Mouse (Mus musculus): Measurements from ENCODE around the gene H2-D1. TPM values are rescaled to one million over a fixed set of nuclear protein-coding genes. Genes with fewer than 3 reads are reported as not detected.

H2-D1 gene
- total and polyA plus RNA-seq, 3 experiments: 659 to 944 (median 880) TPM

- Histone ChIP-seq H3K4me1 (ENCODE audit: control insufficient read depth in 1 of 2, insufficient read depth in 2 of 2) (peaks cover 3 to 4% of the 10 kb centered on the region in 2 experiments; a peak in 2 of 4 replicates), H3K9ac (ENCODE audit: insufficient read depth, low read depth) (peak overlapping the region; percentile 35; the same call in 1 of the 2 replicates), H3K27ac (ENCODE audit: insufficient read depth, low read depth) (peak overlapping the region; percentile 23; the same call in 1 of the 2 replicates), H3K4me3 (replicated peaks in 1 of 3; ENCODE audit: low read depth in 2 of 3, low read length in 2 of 3, poor library complexity in 1 of 3) (peak overlapping the region; percentile 31 to 38 (median 38)), H3K36me3 (replicated peaks in 1 of 2; ENCODE audit: control insufficient read depth in 1 of 2, insufficient read depth in 1 of 2, low read length in 1 of 2) (peaks cover 2% of the 10 kb centered on the region in 2 experiments), H3K9me3 (replicated peaks; ENCODE audit: low read length) (peaks cover 8% of the 10 kb centered on the region), H3K4me2 (ENCODE audit: insufficient read depth, low read depth, poor library complexity, severe bottlenecking) (peak overlapping the region; percentile 79), H3K79me2 (replicated peaks; ENCODE audit: control insufficient read depth, extremely low read depth, insufficient read depth, poor library complexity, severe bottlenecking) (no peaks in the 10 kb centered on the region), H3K27me3 (replicated peaks) (peaks cover 47% of the 10 kb centered on the region)
- in situ Hi-C loops (cut with MboI; ENCODE audit: low pct_ligation_motif_present, low pct_unique_long_range_greater_than_20kb, low sequenced_read_pairs): loop anchor here (5.0 kb wide), 2 partner anchors 49 to 1334 kb away; no protein-coding TSS in a partner anchor
- TF ChIP-seq USF2 (conservative IDR thresholded peaks at IDR 0.05; ENCODE audit: low read depth, low read length) (peak; percentile 90), RCOR1 (conservative IDR thresholded peaks at IDR 0.05; ENCODE audit: low read depth, low read length) (peak; percentile 85), MAZ (IDR thresholded peaks at IDR 0.05; ENCODE audit: low read depth, low read length) (peak; percentile 76; the same call in 1 of the 2 replicates), USF1 (IDR thresholded peaks at IDR 0.05; ENCODE audit: low read depth, low read length) (peak; percentile 90), MAX (IDR thresholded peaks at IDR 0.05; ENCODE audit: low read length) (peak; percentile 97), ZC3H11A (IDR thresholded peaks at IDR 0.05; ENCODE audit: low read depth, low read length) (peak; percentile 81), RAD21 (IDR thresholded peaks at IDR 0.05; ENCODE audit: low read depth, low read length) (peak; percentile 94), NELFE (IDR thresholded peaks at IDR 0.05; ENCODE audit: low read depth, low read length) (peak; percentile 70), GABPA (IDR thresholded peaks at IDR 0.05; ENCODE audit: insufficient replicate concordance, low read depth, low read length) (no peak), ZMIZ1 (IDR thresholded peaks at IDR 0.05; ENCODE audit: low read depth, low read length) (0 out of 2 replicates have a peak, but pooled peaks have one; percentile 26), MAFK (IDR thresholded peaks at IDR 0.05; ENCODE audit: insufficient replicate concordance, low read length) (peak; percentile 48; the same call in 1 of the 2 replicates), ZKSCAN1 (IDR thresholded peaks at IDR 0.05; ENCODE audit: borderline replicate concordance, low read depth, low read length) (no peak), BHLHE40 (IDR thresholded peaks at IDR 0.05; ENCODE audit: low read depth, low read length) (peak; percentile 78), POLR2A (IDR thresholded peaks at IDR 0.05; ENCODE audit: low read depth, low read length) (0 out of 2 replicates have a peak, but pooled peaks have one; percentile 45), CHD1 (IDR thresholded peaks at IDR 0.05; ENCODE audit: low read depth, low read length) (no peak), JUN (IDR thresholded peaks at IDR 0.05; ENCODE audit: insufficient read depth, low read depth, low read length) (no peak), IRF4 (IDR thresholded peaks at IDR 0.05; ENCODE audit: low read depth, low read length) (peak; percentile 51), SMC3 (IDR thresholded peaks at IDR 0.05; ENCODE audit: low read depth, low read length) (peak; percentile 94), ELF1 (IDR thresholded peaks at IDR 0.05; ENCODE audit: low read depth, low read length) (peak; percentile 83), CHD2 (IDR thresholded peaks at IDR 0.05; ENCODE audit: low read length) (0 out of 2 replicates have a peak, but pooled peaks have one; percentile 28), POLR2AphosphoS2 (IDR thresholded peaks at IDR 0.05; ENCODE audit: low read depth, low read length) (no peak), MXI1 (IDR thresholded peaks at IDR 0.05; ENCODE audit: low read depth, low read length) (peak; percentile 87), CTCF (conservative IDR thresholded peaks at IDR 0.05 in 1 of 2, IDR thresholded peaks at IDR 0.05 in 1 of 2; ENCODE audit: low read depth in 2 of 2, low read length in 2 of 2) (peak; percentile 96 to 98), EP300 (IDR thresholded peaks at IDR 0.05; ENCODE audit: low read length) (peak; percentile 30; the same call in 1 of the 2 replicates), NRF1 (IDR thresholded peaks at IDR 0.05; ENCODE audit: low read depth, low read length) (peak; percentile 12; the same call in 1 of the 2 replicates), MYC (IDR thresholded peaks at IDR 0.05; ENCODE audit: low read depth, low read length) (peak; percentile 94), MEF2A (IDR thresholded peaks at IDR 0.05; ENCODE audit: borderline replicate concordance, low read depth, low read length) (peak; percentile 37; the same call in 1 of the 2 replicates), E2F4 (IDR thresholded peaks at IDR 0.05; ENCODE audit: insufficient replicate concordance, low read depth, low read length) (no peak), SIN3A (IDR thresholded peaks at IDR 0.05; ENCODE audit: low read length) (peak; percentile 74), JUND (conservative IDR thresholded peaks at IDR 0.05; ENCODE audit: low read depth, low read length) (peak; percentile 47), HCFC1 (IDR thresholded peaks at IDR 0.05; ENCODE audit: low read depth, low read length) (peak; percentile 57; the same call in 1 of the 2 replicates)
- dilution Hi-C loops (cut with MboI; ENCODE audit: extremely low pct_ligation_motif_present, extremely low pct_unique_long_range_greater_than_20kb, low sequenced_read_pairs): no loop called here
- DNase-seq (ENCODE audit: extremely low read depth): peak; percentile 94
Measured at GRCm38 (mm10) chr17:35301645-35302258, 39.2 kb downstream of the H2-D1 start.

All from CH12.LX (cell line).